Mouse (Mus musculus): Measurements from ENCODE around the gene Zfp651.

DNA sequence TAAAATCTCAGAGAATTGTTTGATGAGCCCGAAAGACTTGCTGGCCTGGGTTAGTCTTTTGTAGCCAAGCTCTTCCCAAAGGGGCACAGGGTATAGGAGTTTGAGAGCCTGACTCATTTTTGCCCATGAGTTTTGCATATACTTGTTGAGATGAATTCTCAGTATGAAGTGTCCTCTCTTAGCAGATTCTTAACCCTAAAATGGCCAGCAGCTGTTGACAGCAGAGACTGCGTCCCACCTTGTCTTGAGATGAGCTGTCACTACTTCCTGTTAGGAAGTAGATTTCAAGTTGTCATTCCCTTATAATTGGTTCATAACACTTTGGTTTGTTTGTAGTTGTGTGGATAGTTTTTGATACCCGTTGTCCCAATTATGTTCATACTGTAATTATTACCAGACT lies 18.0 kb upstream of the Zfp651 start:
- TF ChIP-seq MYOG (IDR thresholded peaks at IDR 0.05; ENCODE audit: control insufficient read depth, extremely low read depth, insufficient read length) (no peak), CTCF (IDR thresholded peaks at IDR 0.05; ENCODE audit: control insufficient read depth, insufficient read depth, insufficient read length) (no peak), MAX (IDR thresholded peaks at IDR 0.05) (no peak), USF1 (IDR thresholded peaks at IDR 0.05; ENCODE audit: low read depth) (no peak), FOSL1 (IDR thresholded peaks at IDR 0.05; ENCODE audit: insufficient read depth, low read length, poor library complexity, severe bottlenecking) (no peak), CEBPB (IDR thresholded peaks at IDR 0.05; ENCODE audit: low read depth) (no peak), MYOD1 (IDR thresholded peaks at IDR 0.05; ENCODE audit: control insufficient read depth, insufficient read length, low read depth) (no peak)
